Mouse (Mus musculus): ENCODE data around the gene Dnmt3a.

DNA sequence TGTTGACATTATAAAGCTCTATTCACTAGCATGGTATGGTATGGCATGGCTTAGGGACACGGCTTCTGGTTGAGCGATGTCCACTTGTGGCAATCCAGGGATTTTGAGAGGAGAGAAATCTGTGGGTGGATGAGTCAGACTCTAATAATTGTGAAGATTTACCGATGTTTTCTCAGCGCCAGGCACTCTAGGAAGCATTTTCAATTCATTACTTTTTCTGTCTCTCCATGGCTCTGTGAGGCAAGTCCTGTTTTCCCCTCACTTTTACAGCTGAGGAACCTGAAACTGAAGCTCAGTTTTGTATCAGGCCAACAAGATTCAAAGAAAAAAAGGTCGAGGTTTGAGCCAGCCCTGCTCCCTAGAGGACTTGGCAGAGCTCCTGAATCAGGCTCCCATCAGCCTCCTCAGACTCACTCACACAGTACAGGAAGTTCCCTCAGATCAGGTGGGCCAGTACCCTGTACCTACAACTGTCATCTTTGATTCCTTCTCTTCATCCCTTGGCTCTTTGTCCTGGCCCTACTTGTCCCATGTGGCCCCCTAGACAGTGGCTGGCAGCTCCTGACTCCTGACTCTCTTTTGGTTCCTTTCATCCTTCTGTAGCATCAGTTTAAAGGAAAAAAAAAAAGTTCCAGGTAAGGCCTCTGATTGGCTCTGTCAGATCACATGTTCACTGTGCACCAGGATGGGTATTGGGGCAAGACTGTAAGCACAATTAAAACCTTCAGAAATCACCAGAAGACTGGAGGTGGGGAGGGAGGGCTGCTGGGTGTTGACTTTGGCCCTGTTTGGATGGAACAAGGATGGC, 19.3 kb downstream of the Dnmt3a start:
- TF ChIP-seq MYC (IDR thresholded peaks at IDR 0.05; ENCODE audit: low read depth, low read length) (no peak), EP300 (IDR thresholded peaks at IDR 0.05; ENCODE audit: low read depth in 1 of 2, low read length in 2 of 2) (no peak), MAZ (IDR thresholded peaks at IDR 0.05; ENCODE audit: low read depth, low read length) (no peak), ZKSCAN1 (IDR thresholded peaks at IDR 0.05; ENCODE audit: low read depth, low read length) (no peak), HCFC1 (IDR thresholded peaks at IDR 0.05; ENCODE audit: low read depth, low read length) (no peak), CTCF (IDR thresholded peaks at IDR 0.05 in 2 of 3, conservative IDR thresholded peaks at IDR 0.05 in 1 of 3; ENCODE audit: control insufficient read depth in 1 of 3, insufficient read depth in 1 of 3, low read depth in 2 of 3, low read length in 3 of 3, poor library complexity in 1 of 3, severe bottlenecking in 1 of 3) (no peak), SIN3A (IDR thresholded peaks at IDR 0.05; ENCODE audit: low read length) (no peak), MXI1 (IDR thresholded peaks at IDR 0.05; ENCODE audit: low read depth, low read length) (no peak), POLR2A (IDR thresholded peaks at IDR 0.05; ENCODE audit: control insufficient read depth in 1 of 2, insufficient read depth in 1 of 2, low read depth in 1 of 2, low read length in 2 of 2, poor library complexity in 1 of 2) (no peak), JUND (IDR thresholded peaks at IDR 0.05; ENCODE audit: low read depth, low read length) (no peak), SMC3 (IDR thresholded peaks at IDR 0.05; ENCODE audit: low read depth, low read length) (no peak), BHLHE40 (IDR thresholded peaks at IDR 0.05; ENCODE audit: borderline replicate concordance, low read depth, low read length) (no peak), TCF12 (IDR thresholded peaks at IDR 0.05; ENCODE audit: low read depth, low read length) (no peak)

All from MEL (cell line).